Mouse (Mus musculus) limb, embryonic 15.5 days (tissue): ENCODE results near the gene Scgb2b3. TPM values are rescaled to one million over a fixed set of nuclear protein-coding genes. Genes with fewer than 3 reads are reported as not detected.

Experiments used
- ATAC-seq: fragments of 200-750 bp; cut with Nextera tagmentation; 2 replicates; pipeline ENCODE4 v1.8.0; 2017; ENCODE audit warnings: low read depth, moderate TSS enrichment; ENCODE audit not compliant: insufficient number of reproducible peaks, low FRiP score, low TSS enrichment
- H3K27ac ChIP-seq: fragments of 300-500 bp; sonication (generic); 2 replicates; pipeline ENCODE4 v1.5.1; 2015; ENCODE audit warnings: moderate library complexity, mild to moderate bottlenecking, inconsistent platforms
- H3K27me3 ChIP-seq: fragments of 300-500 bp; sonication (generic); 2 replicates; pipeline ENCODE4 v1.6.1; 2015; ENCODE audit warnings: inconsistent platforms
- H3K36me3 ChIP-seq: fragments of 300-500 bp; sonication (generic); 2 replicates; pipeline ENCODE4 v1.6.1; 2015; ENCODE audit warnings: inconsistent platforms
- H3K4me1 ChIP-seq: fragments of 300-500 bp; sonication (generic); 2 replicates; pipeline ENCODE4 v1.6.1; 2015; ENCODE audit warnings: inconsistent platforms
- H3K4me2 ChIP-seq: fragments of 300-500 bp; sonication (generic); 2 replicates; pipeline ENCODE4 v1.6.1; 2015; ENCODE audit warnings: mild to moderate bottlenecking, inconsistent platforms
- H3K4me3 ChIP-seq: fragments of 300-500 bp; sonication (generic); 2 replicates; pipeline ENCODE4 v1.5.1; 2015; ENCODE audit warnings: mild to moderate bottlenecking, inconsistent platforms
- H3K9ac ChIP-seq: fragments of 300-500 bp; sonication (generic); 2 replicates; pipeline ENCODE4 v1.6.1; 2015; ENCODE audit warnings: inconsistent platforms
- H3K9me3 ChIP-seq: fragments of 300-500 bp; sonication (generic); 2 replicates; pipeline ENCODE4 v1.6.1; 2016; ENCODE audit warnings: inconsistent platforms
- WGBS: fragments of 180-500 bp; shearing (Covaris S2); methylation state at CpG from one replicate; pipeline ENCODE4 v1.1.7; 2015; 5-methylcytosine and 5-hydroxymethylcytosine counted together
- polyA plus RNA-seq: library from polyadenylated mRNA; unstranded; fragments of >200 nt; fragmentation: Nextera tagmentation; extraction: Ambion mirVana; gene quantifications from 2 replicates; pipeline ENCODE4 v1.2.1, GENCODE M21; 2015

Gene Scgb2b3
- not detected in 2 replicates for polyA plus RNA-seq

- no peak within 1 kb of the TSS for H3K9ac ChIP-seq
- no peaks in the 10 kb centered on the region for H3K4me1 ChIP-seq
- peaks cover 7% of the 10 kb centered on the region; the same call in 1 of the 2 replicates for H3K9me3 ChIP-seq
- no peak for ATAC-seq
- 64% methylated on average over 4 of the region's 4 CpGs for WGBS
- H3K4me3 ChIP-seq = no peak within 1 kb of the TSS
- no peaks in the 10 kb centered on the region for H3K36me3 ChIP-seq
- H3K4me2 ChIP-seq = no peak within 1 kb of the TSS
- H3K27me3 ChIP-seq = no peaks in the 10 kb centered on the region
- H3K27ac ChIP-seq = no peak within 1 kb of the TSS
Measured at GRCm38 (mm10) chr7:31362022-31362560, at the start of gene Scgb2b3. TSS of gene Scgb2b3 (minus strand) at chr7:31362072.

- H3K9ac ChIP-seq = no peak within 1 kb of the TSS
- H3K9me3 ChIP-seq = no peaks in the 10 kb centered on the region
- 64% methylated on average over 3 of the region's 3 CpGs for WGBS
- no peak for ATAC-seq
- no peak within 1 kb of the TSS for H3K4me3 ChIP-seq
- H3K4me2 ChIP-seq = no peak within 1 kb of the TSS
- H3K27me3 ChIP-seq = no peaks in the 10 kb centered on the region
- H3K4me1 ChIP-seq = no peaks in the 10 kb centered on the region
- H3K27ac ChIP-seq = no peak within 1 kb of the TSS
- H3K36me3 ChIP-seq = no peaks in the 10 kb centered on the region
Measured at GRCm38 (mm10) chr7:31375292-31375691, 13.4 kb upstream of the Scgb2b3 start, which contains the start of gene Scgb1b3. TSS of gene Scgb1b3 (plus strand) at chr7:31375592.

Other genes with a start within 250 kb of the Scgb2b3 start
- gene Hpn, start 246.8 kb downstream of the Scgb2b3 start, polyA plus RNA-seq = 2.4 and 3.4 TPM in 2 replicates
- 4.7 and 5.7 TPM in 2 replicates for gene Scn1b, start 235.1 kb downstream of the Scgb2b3 start, polyA plus RNA-seq
- gene Gramd1a, start 206.2 kb downstream of the Scgb2b3 start, polyA plus RNA-seq = 68.2 and 70.9 TPM in 2 replicates
- gene Scgb2b2, start 71.6 kb downstream of the Scgb2b3 start, polyA plus RNA-seq = not detected in 2 replicates
- gene Scgb1b2, start 70.3 kb downstream of the Scgb2b3 start, polyA plus RNA-seq = not detected in 2 replicates
- not detected in 2 replicates for gene Scgb1b3, start 13.5 kb upstream of the Scgb2b3 start, polyA plus RNA-seq